Comparison of ENCODE assay signal across 25 mouse cellular contexts in genomic region chr11:63326864-63327263, GRCm38 (mm10).
DNase-seq lines count a peak whose midpoint lies in the region; ATAC-seq and TF ChIP-seq lines count a peak whose summit lies in the region.
"Had no signal": no experiment of that assay in that cellular context is flagged by ENCODE, and none has a peak within 500 bp of the region (broad histone marks: within the 10 kb centered on the region; RNA-seq: fewer than 3 reads in every experiment).

No protein-coding gene starts in this region.

- H3K27me3 ChIP-seq in midbrain, embryonic 11.5 days (ENCODE audit: control insufficient read depth, insufficient read depth, low read length) = no peaks in the 10 kb centered on the region; the same call in 1 of the 2 replicates
- H3K27me3 ChIP-seq in midbrain, postnatal 0 days (ENCODE audit: insufficient read depth, low read length) = no peaks in the 10 kb centered on the region
- H3K27me3 ChIP-seq in limb, embryonic 14.5 days (ENCODE audit: control insufficient read depth, insufficient read depth, low read length) = no peaks in the 10 kb centered on the region
- no peaks in the 10 kb centered on the region for H3K27me3 ChIP-seq in neural tube, embryonic 14.5 days (ENCODE audit: control insufficient read depth, insufficient read depth, low read length)
- H3K27me3 ChIP-seq: forebrain, embryonic 12.5 days had no signal

- no peak for ATAC-seq in midbrain, embryonic 11.5 days (ENCODE audit: low FRiP score)
- no peak for ATAC-seq in midbrain, postnatal 0 days (ENCODE audit: low FRiP score)
- peak; percentile 72 for ATAC-seq in limb, embryonic 14.5 days (ENCODE audit: low FRiP score, low read depth)
- peak; percentile 61 for ATAC-seq in neural tube, embryonic 14.5 days (ENCODE audit: low read depth)
- ATAC-seq: forebrain, embryonic 14.5 days; forebrain, embryonic 16.5 days had no signal

- H3K4me3 ChIP-seq in midbrain, embryonic 11.5 days (ENCODE audit: low read depth, low read length) = no peak overlapping the region
- no peak overlapping the region for H3K4me3 ChIP-seq in midbrain, postnatal 0 days (ENCODE audit: low read depth, low read length)
- H3K4me3 ChIP-seq in limb, embryonic 14.5 days (replicated peaks; ENCODE audit: low read length) = no peak overlapping the region
- H3K4me3 ChIP-seq in neural tube, embryonic 14.5 days (ENCODE audit: low read depth, low read length) = no peak overlapping the region
- H3K4me3 ChIP-seq: embryonic facial prominence, embryonic 13.5 days; embryonic facial prominence, embryonic 15.5 days; erythroblast, embryonic 14.5 days; forebrain, embryonic 10.5 days; forebrain, embryonic 12.5 days had no signal

- WGBS in midbrain, embryonic 11.5 days = 76% methylated on average over 5 of the region's 5 CpGs
- 44% methylated on average over 5 of the region's 5 CpGs for WGBS in midbrain, postnatal 0 days
- WGBS in limb, embryonic 14.5 days = 15% methylated on average over 5 of the region's 5 CpGs
- 13% methylated on average over 5 of the region's 5 CpGs for WGBS in neural tube, embryonic 14.5 days

- 0 out of 2 replicates have a peak, but pooled peaks cover 2% of the 10 kb centered on the region for H3K4me1 ChIP-seq in midbrain, embryonic 11.5 days (ENCODE audit: control insufficient read depth, insufficient read depth, low read length)
- no peaks in the 10 kb centered on the region for H3K4me1 ChIP-seq in midbrain, postnatal 0 days (ENCODE audit: insufficient read depth, low read length)
- H3K4me1 ChIP-seq in limb, embryonic 14.5 days (ENCODE audit: control insufficient read depth, insufficient read depth, low read length) = peaks cover 10% of the 10 kb centered on the region
- 0 out of 2 replicates have a peak, but pooled peaks cover 2% of the 10 kb centered on the region for H3K4me1 ChIP-seq in neural tube, embryonic 14.5 days (ENCODE audit: control insufficient read depth, insufficient read depth, low read length)
- H3K4me1 ChIP-seq: embryonic facial prominence, embryonic 15.5 days; forebrain, embryonic 12.5 days had no signal

- no peaks in the 10 kb centered on the region for H3K36me3 ChIP-seq in midbrain, embryonic 11.5 days (ENCODE audit: control insufficient read depth, insufficient read depth, low read length)
- H3K36me3 ChIP-seq in midbrain, postnatal 0 days (ENCODE audit: insufficient read depth, low read length) = no peaks in the 10 kb centered on the region
- H3K36me3 ChIP-seq in limb, embryonic 14.5 days (ENCODE audit: control insufficient read depth, insufficient read depth, low read length) = no peaks in the 10 kb centered on the region
- no peaks in the 10 kb centered on the region for H3K36me3 ChIP-seq in neural tube, embryonic 14.5 days (ENCODE audit: control insufficient read depth, insufficient read depth, low read length)
- H3K36me3 ChIP-seq: embryonic facial prominence, embryonic 13.5 days; embryonic facial prominence, embryonic 15.5 days; forebrain, embryonic 10.5 days; forebrain, embryonic 12.5 days had no signal

- H3K27ac ChIP-seq in midbrain, embryonic 11.5 days (ENCODE audit: low read depth, low read length) = no peak overlapping the region
- no peak overlapping the region for H3K27ac ChIP-seq in midbrain, postnatal 0 days (ENCODE audit: low read depth, low read length)
- H3K27ac ChIP-seq in limb, embryonic 14.5 days (replicated peaks; ENCODE audit: low read depth, low read length) = no peak overlapping the region
- no peak overlapping the region for H3K27ac ChIP-seq in neural tube, embryonic 14.5 days (ENCODE audit: low read depth, low read length)
- H3K27ac ChIP-seq: embryonic facial prominence, embryonic 13.5 days; embryonic facial prominence, embryonic 15.5 days; forebrain, embryonic 10.5 days; forebrain, embryonic 12.5 days had no signal

- H3K4me2 ChIP-seq in midbrain, embryonic 11.5 days = no peak overlapping the region
- no peak overlapping the region for H3K4me2 ChIP-seq in midbrain, postnatal 0 days (ENCODE audit: low read depth, low read length, poor library complexity, severe bottlenecking)
- no peak overlapping the region for H3K4me2 ChIP-seq in limb, embryonic 14.5 days (replicated peaks; ENCODE audit: low read depth, low read length, severe bottlenecking)
- H3K4me2 ChIP-seq in neural tube, embryonic 14.5 days (ENCODE audit: low read depth, low read length) = no peak overlapping the region
- H3K4me2 ChIP-seq: embryonic facial prominence, embryonic 13.5 days; embryonic facial prominence, embryonic 15.5 days; forebrain, embryonic 12.5 days had no signal

- no peaks in the 10 kb centered on the region for H3K9me3 ChIP-seq in midbrain, embryonic 11.5 days (ENCODE audit: control insufficient read depth, low read length)
- no peaks in the 10 kb centered on the region for H3K9me3 ChIP-seq in midbrain, postnatal 0 days (ENCODE audit: low read length)
- H3K9me3 ChIP-seq in limb, embryonic 14.5 days (ENCODE audit: control insufficient read depth, low read length) = no peaks in the 10 kb centered on the region
- no peaks in the 10 kb centered on the region for H3K9me3 ChIP-seq in neural tube, embryonic 14.5 days (ENCODE audit: control insufficient read depth, low read length)
- H3K9me3 ChIP-seq: embryonic facial prominence, embryonic 13.5 days; embryonic facial prominence, embryonic 15.5 days; forebrain, embryonic 10.5 days; forebrain, embryonic 12.5 days had no signal

- DNase-seq in midbrain, embryonic 11.5 days (ENCODE audit: low spot score, missing footprints) = peak; percentile 72
- no peak for DNase-seq in midbrain, postnatal 0 days (ENCODE audit: low spot score)
- peak; percentile 18 for DNase-seq in adipocyte (ENCODE audit: low spot score)
- peak; percentile 52 for DNase-seq in limb, embryonic 14.5 days (ENCODE audit: low spot score)
- no peak for DNase-seq in adrenal gland, adult (ENCODE audit: inconsistent age in 2 of 2, low spot score in 1 of 2)
- DNase-seq in gastrocnemius, postnatal 14 days = no peak
- no peak for DNase-seq in gastrocnemius, adult 8-10 months (ENCODE audit: low spot score in 2 of 2)
- DNase-seq: adrenal gland, adult 2 months; adrenal gland, postnatal 10 days; adrenal gland, postnatal 25 days; cerebellum, adult 11 months; cerebellum, adult 18-20 months; cerebellum, adult 8-10 months; cerebellum, adult 9-11 months; cerebellum, postnatal 14 days; cerebellum, postnatal 36 days; embryo, embryonic 11 days had no signal

- TF ChIP-seq CTCF in midbrain, postnatal 0 days (IDR thresholded peaks at IDR 0.05) = no peak

- no peak overlapping the region for H3K9ac ChIP-seq in midbrain, embryonic 11.5 days (ENCODE audit: low read length)
- H3K9ac ChIP-seq in midbrain, postnatal 0 days (replicated peaks; ENCODE audit: low read length, poor library complexity, severe bottlenecking) = no peak overlapping the region
- H3K9ac ChIP-seq in limb, embryonic 14.5 days (ENCODE audit: low read depth, low read length, severe bottlenecking) = no peak overlapping the region
- H3K9ac ChIP-seq in neural tube, embryonic 14.5 days (replicated peaks; ENCODE audit: low read depth, low read length) = no peak overlapping the region
- H3K9ac ChIP-seq: embryonic facial prominence, embryonic 13.5 days; embryonic facial prominence, embryonic 15.5 days; forebrain, embryonic 12.5 days had no signal

- TF ChIP-seq POLR2A in limb, embryonic 14.5 days (IDR thresholded peaks at IDR 0.05; ENCODE audit: borderline replicate concordance, extremely low read depth, insufficient read depth, insufficient read length) = no peak

- intact Hi-C loops in gastrocnemius, postnatal 14 days (cut with DNase I; ENCODE audit: low total_unique reads) = no loop called here

Comparison
In these comparisons a context has a peak if more than half of its experiments do, and no peak if none do; other contexts are left out.
1. DNase-seq: peak in midbrain, embryonic 11.5 days (single experiment), adipocyte (single experiment) and limb, embryonic 14.5 days (single experiment); none in midbrain, postnatal 0 days (single experiment), adrenal gland, adult (0 of 2), gastrocnemius, postnatal 14 days (single experiment) and gastrocnemius, adult 8-10 months (0 of 2).
2. ATAC-seq: peak in limb, embryonic 14.5 days (single experiment) and neural tube, embryonic 14.5 days (single experiment); none in midbrain, embryonic 11.5 days (single experiment) and midbrain, postnatal 0 days (single experiment).